Mouse (Mus musculus) neural tube, embryonic 14.5 days (tissue): ENCODE measurements around the gene Gpsm3. TPM values are rescaled to one million over a fixed set of nuclear protein-coding genes. Genes with fewer than 3 reads are reported as not detected.
A peak's percentile ranks its signal among the peaks of the same experiment; 100 is the strongest.

Source experiments
- ATAC-seq: fragments of 200-750 bp; cut with Nextera tagmentation; 2 replicates; pipeline ENCODE4 v1.8.0; 2017; ENCODE audit warnings: low read depth, mild to moderate bottlenecking, moderate TSS enrichment, moderate library complexity
- H3K27ac ChIP-seq: fragments of 300-500 bp; sonication (generic); 2 replicates; pipeline ENCODE4 v1.5.1; 2014; ENCODE audit warnings: low read depth, mild to moderate bottlenecking, control low read depth, low read length, moderate library complexity, mixed read lengths
- H3K27me3 ChIP-seq: fragments of 300-500 bp; sonication (generic); 2 replicates; pipeline ENCODE4 v1.6.1; 2014; ENCODE audit warnings: low read length; ENCODE audit not compliant: control insufficient read depth, insufficient read depth
- H3K36me3 ChIP-seq: fragments of 300-500 bp; sonication (generic); 2 replicates; pipeline ENCODE4 v1.6.1; 2014; ENCODE audit warnings: low read length, mixed read lengths; ENCODE audit not compliant: control insufficient read depth, insufficient read depth
- H3K4me1 ChIP-seq: fragments of 300-500 bp; sonication (generic); 2 replicates; pipeline ENCODE4 v1.6.1; 2014; ENCODE audit warnings: low read length; ENCODE audit not compliant: control insufficient read depth, insufficient read depth
- H3K4me2 ChIP-seq: fragments of 300-500 bp; sonication (generic); 2 replicates; pipeline ENCODE4 v1.6.1; 2014; ENCODE audit warnings: mild to moderate bottlenecking, low read depth, low read length, control low read depth
- H3K4me3 ChIP-seq: fragments of 300-500 bp; sonication (generic); 2 replicates; pipeline ENCODE4 v1.5.1; 2014; ENCODE audit warnings: low read depth, low read length, control low read depth, mixed read lengths
- H3K9ac ChIP-seq: fragments of 300-500 bp; sonication (generic); replicated peaks from 2 replicates; pipeline ENCODE4 v1.6.1; 2014; ENCODE audit warnings: low read depth, mild to moderate bottlenecking, control low read depth, low read length, mixed read lengths
- H3K9me3 ChIP-seq: fragments of 300-500 bp; sonication (generic); 2 replicates; pipeline ENCODE4 v1.6.1; 2016; ENCODE audit warnings: low read length; ENCODE audit not compliant: control insufficient read depth
- WGBS: fragments of 180-500 bp; shearing (Covaris S2); extraction: QIAGEN DNeasy Blood & Tissue Kit; methylation state at CpG from one replicate; pipeline ENCODE4 v1.1.7; 2014; 5-methylcytosine and 5-hydroxymethylcytosine counted together
- polyA plus RNA-seq: library from polyadenylated mRNA; unstranded; fragments of >200 nt; fragmentation: Nextera tagmentation; extraction: Ambion mirVana; gene quantifications from 2 replicates; pipeline ENCODE4 v1.2.1, GENCODE M21; 2014

Gene Gpsm3
- polyA plus RNA-seq, 1 experiment from 2014 or later, result 1.4 TPM

- Histone ChIP-seq H3K27ac (no peak overlapping the region), H3K4me1 (no peaks in the 10 kb centered on the region), H3K9me3 (no peaks in the 10 kb centered on the region), H3K4me2 (no peak overlapping the region), H3K36me3 (no peaks in the 10 kb centered on the region), H3K27me3 (no peaks in the 10 kb centered on the region), H3K9ac (no peak overlapping the region), H3K4me3 (no peak overlapping the region)
- ATAC-seq, result no peak
- 17% methylated on average over 15 of the region's 15 CpGs for WGBS
Observed at GRCm38 (mm10) chr17:34559895-34560294, 29.7 kb upstream of the Gpsm3 start.

GRCm38 (mm10) chr17:34560438-34560837 is 29.2 kb upstream of the Gpsm3 start:
- Histone ChIP-seq H3K27me3 (no peaks in the 10 kb centered on the region), H3K4me3 (no peak overlapping the region), H3K9me3 (no peaks in the 10 kb centered on the region), H3K36me3 (no peaks in the 10 kb centered on the region), H3K4me2 (no peak overlapping the region), H3K27ac (no peak overlapping the region), H3K4me1 (no peaks in the 10 kb centered on the region), H3K9ac (no peak overlapping the region)
- WGBS, result 91% methylated on average over 6 of the region's 6 CpGs
- no peak for ATAC-seq

- no peak overlapping the region for H3K4me2 ChIP-seq
- H3K9ac ChIP-seq, result no peak overlapping the region
- no peaks in the 10 kb centered on the region for H3K9me3 ChIP-seq
- no peak for ATAC-seq
- H3K36me3 ChIP-seq, result no peaks in the 10 kb centered on the region
- H3K27ac ChIP-seq, result no peak overlapping the region
- H3K4me3 ChIP-seq, result no peak overlapping the region
- WGBS, result 55% methylated on average over 8 of the region's 8 CpGs
- H3K4me1 ChIP-seq, result no peaks in the 10 kb centered on the region
- H3K27me3 ChIP-seq, result no peaks in the 10 kb centered on the region
Observed at GRCm38 (mm10) chr17:34561200-34561599, 28.4 kb upstream of the Gpsm3 start.

GRCm38 (mm10) chr17:34562595-34562994 is 27.0 kb upstream of the Gpsm3 start:
- H3K9ac ChIP-seq, result no peak overlapping the region
- no peaks in the 10 kb centered on the region for H3K9me3 ChIP-seq
- no peak overlapping the region for H3K4me2 ChIP-seq
- no peak for ATAC-seq
- H3K4me3 ChIP-seq, result no peak overlapping the region
- H3K36me3 ChIP-seq, result no peaks in the 10 kb centered on the region
- no peak overlapping the region for H3K27ac ChIP-seq
- no peaks in the 10 kb centered on the region for H3K27me3 ChIP-seq
- no peaks in the 10 kb centered on the region for H3K4me1 ChIP-seq
- 67% methylated on average over 3 of the region's 3 CpGs for WGBS

GRCm38 (mm10) chr17:34563354-34563753 is 26.3 kb upstream of the Gpsm3 start:
- ATAC-seq, result no peak
- H3K4me2 ChIP-seq, result no peak overlapping the region
- H3K27me3 ChIP-seq, result no peaks in the 10 kb centered on the region
- no peaks in the 10 kb centered on the region for H3K9me3 ChIP-seq
- WGBS, result 77% methylated on average over 11 of the region's 11 CpGs
- no peak overlapping the region for H3K9ac ChIP-seq
- no peaks in the 10 kb centered on the region for H3K4me1 ChIP-seq
- no peaks in the 10 kb centered on the region for H3K36me3 ChIP-seq
- H3K4me3 ChIP-seq, result no peak overlapping the region
- no peak overlapping the region for H3K27ac ChIP-seq

- ATAC-seq, result no peak
Observed at GRCm38 (mm10) chr17:34564003-34564421, 25.6 kb upstream of the Gpsm3 start, which contains the start of gene Notch4. Gene Notch4, plus strand, starts transcription at chr17:34564268.

GRCm38 (mm10) chr17:34564796-34565195 is 24.8 kb upstream of the Gpsm3 start:
- Histone ChIP-seq H3K9me3 (no peaks in the 10 kb centered on the region), H3K27ac (no peak overlapping the region), H3K4me3 (no peak overlapping the region), H3K9ac (no peak overlapping the region), H3K4me2 (no peak overlapping the region), H3K36me3 (no peaks in the 10 kb centered on the region), H3K27me3 (no peaks in the 10 kb centered on the region), H3K4me1 (no peaks in the 10 kb centered on the region)
- ATAC-seq, result no peak
- WGBS, result 60% methylated on average over 3 of the region's 3 CpGs

More at GRCm38 (mm10) chr17:34564003-34564421, 25.6 kb upstream of the Gpsm3 start, which contains the start of gene Notch4:
- Histone ChIP-seq H3K27me3 (no peaks in the 10 kb centered on the region), H3K9me3 (no peaks in the 10 kb centered on the region), H3K36me3 (no peaks in the 10 kb centered on the region), H3K4me3 (no peak within 1 kb of the TSS), H3K4me2 (no peak within 1 kb of the TSS), H3K9ac (no peak within 1 kb of the TSS), H3K4me1 (no peaks in the 10 kb centered on the region), H3K27ac (peak within 1 kb of the TSS; percentile 31; the same call in 1 of the 2 replicates)
- WGBS, result 10% methylated on average over 6 of the region's 6 CpGs

- Histone ChIP-seq H3K4me3 (no peak overlapping the region), H3K27me3 (no peaks in the 10 kb centered on the region), H3K36me3 (no peaks in the 10 kb centered on the region), H3K9ac (no peak overlapping the region), H3K4me2 (no peak overlapping the region), H3K9me3 (no peaks in the 10 kb centered on the region), H3K27ac (no peak overlapping the region), H3K4me1 (no peaks in the 10 kb centered on the region)
- WGBS, result 74% methylated on average over 9 of the region's 9 CpGs
- ATAC-seq, result no peak
Observed at GRCm38 (mm10) chr17:34567311-34567710, 22.3 kb upstream of the Gpsm3 start.

GRCm38 (mm10) chr17:34568421-34568820 is 21.2 kb upstream of the Gpsm3 start:
- Histone ChIP-seq H3K27me3 (no peaks in the 10 kb centered on the region), H3K4me1 (no peaks in the 10 kb centered on the region), H3K36me3 (no peaks in the 10 kb centered on the region), H3K9ac (no peak overlapping the region), H3K27ac (no peak overlapping the region), H3K4me2 (no peak overlapping the region), H3K9me3 (no peaks in the 10 kb centered on the region), H3K4me3 (no peak overlapping the region)
- ATAC-seq, result no peak
- WGBS, result 83% methylated on average over 13 of the region's 13 CpGs
